Mouse (Mus musculus) lung, postnatal 0 days (tissue): Measurements from ENCODE around the gene Trak2. TPM values are rescaled to one million over a fixed set of nuclear protein-coding genes. Genes with fewer than 3 reads are reported as not detected.
A peak's percentile ranks its signal among the peaks of the same experiment; 100 is the strongest.

ENCODE experiments used
- ATAC-seq: fragments of 200-750 bp; cut with Nextera tagmentation; 2 replicates; pipeline ENCODE4 v1.8.0; 2017; ENCODE audit warnings: moderate library complexity
- DNase-seq: peaks from one replicate; pipeline ENCODE4 v3.0.0-alpha.2; 2016; ENCODE audit warnings: low spot score
- H3K27ac ChIP-seq: fragments of 300-500 bp; sonication (generic); 2 replicates; pipeline ENCODE4 v1.5.1; 2014; ENCODE audit warnings: antibody characterized with exemption, mild to moderate bottlenecking, low read length, mixed read lengths
- H3K27me3 ChIP-seq: fragments of 300-500 bp; sonication (generic); replicated peaks from 2 replicates; pipeline ENCODE4 v1.6.1; 2014; ENCODE audit warnings: low read length, mixed read lengths; ENCODE audit not compliant: insufficient read depth
- H3K36me3 ChIP-seq: fragments of 300-500 bp; sonication (generic); 2 replicates; pipeline ENCODE4 v1.6.1; 2014; ENCODE audit warnings: low read length, mixed read lengths; ENCODE audit not compliant: insufficient read depth
- H3K4me1 ChIP-seq: fragments of 300-500 bp; sonication (generic); 2 replicates; pipeline ENCODE4 v1.6.1; 2014; ENCODE audit warnings: antibody characterized with exemption, low read depth, low read length, mixed read lengths; ENCODE audit not compliant: insufficient read depth
- H3K4me2 ChIP-seq: fragments of 300-500 bp; sonication (generic); replicated peaks from 2 replicates; pipeline ENCODE4 v1.6.1; 2014; ENCODE audit warnings: low read depth, mild to moderate bottlenecking, low read length, moderate library complexity, mixed read lengths
- H3K4me3 ChIP-seq: fragments of 300-500 bp; sonication (generic); 2 replicates; pipeline ENCODE4 v1.5.1; 2014; ENCODE audit warnings: low read depth, low read length
- H3K9ac ChIP-seq: fragments of 300-500 bp; sonication (generic); replicated peaks from 2 replicates; pipeline ENCODE4 v1.6.1; 2014; ENCODE audit warnings: low read depth, mild to moderate bottlenecking
- H3K9me3 ChIP-seq: fragments of 300-500 bp; sonication (generic); 2 replicates; pipeline ENCODE4 v1.6.1; 2016; ENCODE audit warnings: low read length, mixed read lengths
- CTCF ChIP-seq: IDR thresholded peaks from 2 replicates; pipeline ENCODE4 v1.5.1; 2016; ENCODE audit warnings: antibody characterized with exemption, mild to moderate bottlenecking
- EP300 ChIP-seq: IDR thresholded peaks from 2 replicates; pipeline ENCODE4 v1.6.1; 2016; ENCODE audit warnings: antibody characterized with exemption, mild to moderate bottlenecking, control low read depth
- whole genome bisulfite sequencing: fragments of 180-500 bp; shearing (Covaris S2); extraction: QIAGEN DNeasy Blood & Tissue Kit; methylation state at CpG from one replicate; pipeline ENCODE4 v1.1.7; 2014; 5-methylcytosine and 5-hydroxymethylcytosine counted together
- polyA plus RNA-seq: library from polyadenylated mRNA; unstranded; fragments of >200 nt; fragmentation: Nextera tagmentation; extraction: Ambion mirVana; gene quantifications from 2 replicates; pipeline ENCODE4 v1.2.1, GENCODE M21; 2015

Trak2 gene
- polyA plus RNA-seq, 1 experiment from 2014 or later: 10.1 TPM

DNA sequence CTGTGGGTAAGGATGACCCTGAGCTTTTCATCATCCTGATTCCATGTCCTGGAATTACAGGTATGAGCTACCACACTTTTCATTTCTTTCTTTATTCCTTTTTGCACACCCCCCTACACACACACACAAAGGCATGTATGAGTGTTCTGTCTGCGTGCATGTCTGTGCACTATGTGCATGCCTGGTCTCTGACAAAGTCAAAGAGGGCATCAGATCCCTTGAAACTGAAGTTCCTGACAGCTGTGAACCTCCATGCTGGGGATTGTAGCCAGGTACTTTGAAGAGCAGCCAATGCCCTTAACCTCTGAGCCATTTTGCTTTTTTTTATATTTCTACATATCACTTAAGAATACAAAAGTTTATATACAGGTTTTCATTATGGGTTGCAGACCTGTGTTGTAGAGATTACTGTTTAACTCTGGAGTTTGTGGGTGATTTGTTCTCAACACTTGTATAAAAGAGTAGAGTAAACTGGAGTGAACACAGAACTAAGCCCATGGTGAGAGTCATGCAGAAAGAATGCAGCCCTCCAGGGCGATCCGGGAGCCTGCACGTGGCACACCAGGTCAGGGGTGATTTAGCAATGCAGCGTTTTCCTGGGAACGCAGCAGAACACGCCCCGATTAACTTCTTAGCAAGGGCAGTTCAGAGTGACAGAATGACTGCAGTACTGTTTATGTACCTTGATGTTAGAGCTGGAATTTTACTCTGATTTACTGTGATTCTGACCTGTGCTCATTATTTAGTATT, 22.2 kb downstream of the Trak2 start:
- 0 out of 2 replicates have a peak, but pooled peaks cover under 1% of the 10 kb centered on the region for H3K36me3 ChIP-seq
- no peaks in the 10 kb centered on the region for H3K27me3 ChIP-seq
- H3K9me3 ChIP-seq: no peaks in the 10 kb centered on the region
- H3K4me2 ChIP-seq: no peak overlapping the region
- H3K4me1 ChIP-seq: peaks cover 12% of the 10 kb centered on the region; the same call in 1 of the 2 replicates
- WGBS: 10% methylated on average over 8 of the region's 8 CpGs
- peak; percentile 91 for DNase-seq
- no peak overlapping the region for H3K4me3 ChIP-seq
- peak; percentile 37 for TF ChIP-seq EP300
- no peak for TF ChIP-seq CTCF
- peak overlapping the region; percentile 35; the same call in 1 of the 2 replicates for H3K27ac ChIP-seq
- H3K9ac ChIP-seq: no peak overlapping the region
- peak; percentile 94 for ATAC-seq

DNA sequence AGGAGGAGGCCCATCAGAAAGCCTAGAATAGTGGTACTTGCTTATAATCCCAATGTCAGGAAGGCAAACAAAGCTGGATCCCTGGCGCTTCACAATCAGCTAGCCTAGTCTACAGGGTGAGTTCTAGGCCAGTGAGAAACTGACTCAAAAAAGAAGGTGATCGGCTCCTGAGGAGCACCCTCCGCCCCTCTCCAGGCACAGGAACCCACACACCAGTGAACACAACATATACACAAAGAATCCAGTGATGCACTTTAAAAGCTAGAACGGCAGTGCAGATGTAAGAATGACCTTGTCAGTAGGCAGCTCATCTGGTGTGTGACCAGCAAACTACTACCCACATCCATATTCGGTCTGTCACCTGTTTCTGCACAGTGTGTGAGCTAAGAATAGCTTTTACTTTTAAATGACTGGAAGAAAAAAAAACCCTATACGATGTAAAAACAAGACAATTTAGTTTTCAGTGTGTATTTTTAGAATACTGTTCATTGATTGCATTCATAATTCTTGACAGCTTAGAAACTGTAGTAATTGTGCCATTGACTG, 23.6 kb downstream of the Trak2 start:
- Histone ChIP-seq H3K4me2 (no peak overlapping the region), H3K27me3 (no peaks in the 10 kb centered on the region), H3K36me3 (0 out of 2 replicates have a peak, but pooled peaks cover 6% of the 10 kb centered on the region), H3K4me1 (peaks cover 12% of the 10 kb centered on the region; the same call in 1 of the 2 replicates), H3K9me3 (no peaks in the 10 kb centered on the region), H3K27ac (no peak overlapping the region), H3K9ac (no peak overlapping the region), H3K4me3 (no peak overlapping the region)
- no peak for TF ChIP-seq CTCF
- DNase-seq: no peak
- 84% methylated on average over 6 of the region's 6 CpGs for WGBS
- ATAC-seq: no peak

DNA sequence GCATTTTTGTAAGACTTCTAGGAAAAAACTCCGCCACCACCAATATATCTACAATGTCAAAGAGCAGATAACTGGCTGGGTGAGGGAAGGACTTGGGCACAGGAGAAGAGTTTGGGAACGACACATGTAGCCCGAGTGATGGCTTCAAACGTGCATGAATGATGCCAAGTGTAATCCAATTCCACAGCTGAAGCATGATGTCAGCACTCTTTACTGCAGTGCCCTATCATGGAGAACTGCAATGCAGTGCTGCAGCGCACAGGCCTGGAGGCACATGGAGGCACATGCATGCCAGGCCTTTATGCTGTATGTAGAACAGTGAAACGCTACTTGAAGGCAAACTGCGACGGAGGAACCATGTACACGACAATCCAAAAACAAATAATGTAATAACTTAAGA, 26.5 kb downstream of the Trak2 start:
- Histone ChIP-seq H3K4me3 (no peak overlapping the region), H3K27ac (no peak overlapping the region), H3K4me2 (no peak overlapping the region), H3K9ac (no peak overlapping the region), H3K9me3 (no peaks in the 10 kb centered on the region), H3K4me1 (peaks cover 7% of the 10 kb centered on the region; the same call in 1 of the 2 replicates), H3K36me3 (0 out of 2 replicates have a peak, but pooled peaks cover 6% of the 10 kb centered on the region), H3K27me3 (no peaks in the 10 kb centered on the region)
- TF ChIP-seq CTCF (no peak), EP300 (no peak)
- ATAC-seq (no peak), DNase-seq (no peak)
- WGBS: 90% methylated on average over 9 of the region's 9 CpGs

DNA sequence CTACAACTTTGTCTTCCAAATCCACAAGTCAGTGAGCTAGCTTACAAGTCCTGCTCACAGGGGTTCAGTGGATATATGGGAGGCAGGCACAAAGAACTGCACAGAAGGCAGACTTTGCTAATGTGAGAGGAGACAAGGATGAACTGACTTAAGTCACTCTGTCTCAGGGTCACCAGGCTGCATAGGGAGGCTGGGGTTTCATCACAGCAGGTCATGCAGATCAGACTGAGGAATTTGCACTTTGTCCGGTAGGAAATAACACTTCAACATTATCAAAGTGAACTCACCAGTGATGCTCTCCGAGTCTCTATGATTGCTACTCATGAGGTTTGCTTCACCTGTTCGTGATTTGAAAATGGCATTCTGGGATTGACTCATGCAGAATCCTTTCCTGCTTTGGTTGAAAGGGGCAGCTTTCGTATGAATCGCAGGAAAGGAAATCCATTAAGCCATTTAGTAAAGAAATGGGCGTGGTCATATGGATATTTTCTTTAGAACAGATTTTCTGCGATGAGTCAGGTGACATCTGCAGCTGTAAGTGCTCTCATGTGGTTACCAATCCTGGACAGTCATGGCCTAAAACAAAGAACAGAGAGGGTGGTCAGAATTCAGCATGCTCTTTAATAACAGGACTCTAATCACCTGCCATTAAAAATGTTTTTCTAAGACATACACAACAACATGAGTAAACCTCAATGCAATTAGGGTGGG, 27.1 kb downstream of the Trak2 start:
- H3K4me2 ChIP-seq: no peak overlapping the region
- no peak for ATAC-seq
- TF ChIP-seq EP300 (no peak), CTCF (no peak)
- H3K27me3 ChIP-seq: no peaks in the 10 kb centered on the region
- peaks cover 6% of the 10 kb centered on the region; the same call in 1 of the 2 replicates for H3K4me1 ChIP-seq
- no peak for DNase-seq
- H3K9me3 ChIP-seq: no peaks in the 10 kb centered on the region
- WGBS: 72% methylated on average over 7 of the region's 7 CpGs
- H3K27ac ChIP-seq: no peak overlapping the region
- 0 out of 2 replicates have a peak, but pooled peaks cover 6% of the 10 kb centered on the region for H3K36me3 ChIP-seq
- H3K4me3 ChIP-seq: no peak overlapping the region
- no peak overlapping the region for H3K9ac ChIP-seq

DNA sequence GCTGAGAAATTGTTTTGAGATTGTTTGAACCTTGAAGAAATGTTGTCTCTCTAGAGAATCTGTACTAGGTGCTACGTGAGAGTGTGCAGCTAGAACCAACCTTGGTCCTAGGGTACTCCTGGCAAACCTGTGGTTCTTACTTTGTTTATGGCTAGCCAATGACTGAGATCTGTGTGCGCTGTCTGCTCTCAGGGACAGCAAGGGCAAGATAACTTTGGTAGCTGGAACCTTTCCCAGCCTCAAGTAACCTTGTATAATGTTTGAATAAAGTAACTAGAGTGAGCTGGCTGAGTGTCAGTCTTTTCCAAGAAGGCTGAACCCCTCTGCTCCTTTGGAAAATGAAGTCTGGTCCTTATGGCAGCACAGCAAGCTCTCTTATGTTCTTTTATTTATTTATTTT, 27.7 kb downstream of the Trak2 start:
- ATAC-seq: no peak
- TF ChIP-seq CTCF (no peak), EP300 (no peak)

DNA sequence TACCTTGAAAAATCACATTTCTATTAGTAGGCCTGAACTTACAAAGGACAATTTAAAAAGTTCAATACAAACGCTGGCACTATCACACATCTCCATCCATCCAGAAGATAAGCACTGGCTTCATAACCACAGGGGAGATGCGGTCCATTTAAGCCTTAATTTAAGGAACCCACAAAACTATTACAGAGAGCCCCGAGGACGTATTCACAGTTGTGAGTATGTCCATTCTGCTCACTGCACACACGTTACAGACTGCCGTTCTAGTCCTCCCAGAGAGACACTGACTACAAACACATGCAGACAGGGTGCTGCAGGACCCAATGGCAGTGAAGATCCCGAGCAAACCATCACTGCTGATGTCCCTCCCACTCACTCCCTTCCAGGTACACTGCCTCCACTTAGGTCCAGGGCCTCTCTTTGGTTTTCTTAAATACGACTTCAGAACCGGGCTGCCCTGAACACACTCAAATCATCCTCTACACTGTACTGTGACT, 35.6 kb downstream of the Trak2 start:
- ATAC-seq (no peak), DNase-seq (no peak)
- H3K9me3 ChIP-seq: no peaks in the 10 kb centered on the region
- H3K27ac ChIP-seq: no peak overlapping the region
- 93% methylated on average over 9 of the region's 9 CpGs for WGBS
- H3K27me3 ChIP-seq: no peaks in the 10 kb centered on the region
- H3K9ac ChIP-seq: no peak overlapping the region
- H3K36me3 ChIP-seq: 0 out of 2 replicates have a peak, but pooled peaks cover 4% of the 10 kb centered on the region
- H3K4me3 ChIP-seq: no peak overlapping the region
- TF ChIP-seq EP300 (no peak), CTCF (no peak)
- H3K4me1 ChIP-seq: no peaks in the 10 kb centered on the region
- H3K4me2 ChIP-seq: no peak overlapping the region

More for the DNA sequence above, 27.7 kb downstream of the Trak2 start:
- Histone ChIP-seq H3K9ac (no peak overlapping the region), H3K4me1 (peaks cover 1% of the 10 kb centered on the region; the same call in 1 of the 2 replicates), H3K27ac (no peak overlapping the region), H3K4me3 (no peak overlapping the region), H3K9me3 (no peaks in the 10 kb centered on the region), H3K27me3 (no peaks in the 10 kb centered on the region), H3K36me3 (0 out of 2 replicates have a peak, but pooled peaks cover 6% of the 10 kb centered on the region), H3K4me2 (no peak overlapping the region)
- peak; percentile 21 for DNase-seq
- 70% methylated on average over 2 of the region's 2 CpGs for WGBS
